Mouse (Mus musculus) gastrocnemius, postnatal 10 days (tissue): Measurements from ENCODE around the gene Pym1. TPM values are rescaled to one million over a fixed set of nuclear protein-coding genes. Genes with fewer than 3 reads are reported as not detected.

Experiments
- DNase-seq: peaks from one replicate; pipeline ENCODE4 v3.0.0; 2021; ENCODE audit warnings: mixed read lengths
- total RNA-seq, 2 experiments: library from RNA; stranded (reverse); gene quantifications; 2 replicates each; pipeline ENCODE4 v1.2.3; 2021

Pym1 gene
- total RNA-seq, 2 experiments from 2014 or later: 13.7 to 14.9 TPM

DNA sequence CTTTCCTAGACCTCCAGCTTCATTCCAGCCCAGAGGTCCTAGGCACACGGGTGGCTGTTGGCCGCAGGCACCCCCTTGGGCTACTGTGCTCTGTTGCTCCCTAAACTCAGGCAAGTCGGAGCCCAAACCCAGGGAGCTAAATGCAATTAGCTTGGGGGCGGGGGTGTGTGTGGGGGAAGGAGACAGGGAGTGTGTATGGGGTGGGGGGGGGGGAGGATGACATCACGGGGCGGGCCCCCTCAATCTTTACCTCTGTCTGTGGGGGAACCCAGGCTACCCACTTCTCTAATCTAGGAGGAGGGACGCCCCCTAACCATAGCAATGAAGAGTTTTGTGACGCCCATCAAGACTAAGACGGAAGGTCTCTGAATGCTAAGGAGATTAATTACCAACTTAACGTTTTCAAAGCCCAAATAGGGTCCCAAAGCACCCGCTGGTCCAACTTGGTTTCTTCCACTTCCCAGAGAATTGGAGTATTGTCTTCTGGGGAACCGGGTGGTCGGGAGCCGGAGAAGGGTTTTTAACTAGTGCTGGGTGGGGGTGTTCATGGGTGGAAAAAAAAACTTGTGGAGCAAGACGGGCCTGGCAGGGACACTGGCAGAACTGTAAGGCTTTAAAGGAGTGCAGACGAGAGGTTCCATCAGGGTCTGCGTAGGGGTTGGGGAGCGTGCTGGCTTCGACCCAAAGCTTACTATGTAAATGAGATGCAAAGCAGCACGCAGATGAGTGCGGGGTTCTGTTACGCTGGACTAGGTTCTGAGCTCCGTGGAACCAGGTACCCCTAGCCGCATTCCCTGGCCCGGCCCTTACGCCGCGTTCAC lies 56.8 kb downstream of the Pym1 start, which contains the start of gene Tmem198b:
Gene Tmem198b, minus strand, starts transcription at position 100 of the 821 bp plus-strand sequence.
- peak; percentile 51 for DNase-seq

GRCm38 (mm10) chr10:128805092-128806000 lies 57.7 kb downstream of the Pym1 start:
- peak; percentile 96 for DNase-seq

- no peak for DNase-seq
These were observed 58.4 kb downstream of the Pym1 start for GRCm38 (mm10) chr10:128806086-128806485.

- no peak for DNase-seq
These were observed 59.3 kb downstream of the Pym1 start for GRCm38 (mm10) chr10:128807018-128807417.

Other genes with a start within 250 kb of the Pym1 start
- 100 to 1,000 TPM in 1 of 2 experiments, 10 to 100 TPM in 1; 68.8 to 101 TPM for gene Myl6b, start 249.2 kb upstream of the Pym1 start, total RNA-seq
- gene Esyt1, start 222.0 kb upstream of the Pym1 start, total RNA-seq: 10 to 100 TPM; 22.5 to 30.4 TPM
- 1 to 10 TPM; 5.2 to 6.3 TPM for gene Zc3h10, start 200.1 kb upstream of the Pym1 start, total RNA-seq
- gene Rpl41, start 198.6 kb upstream of the Pym1 start, total RNA-seq: 1,000 to 10,000 TPM; 1,962 to 2,082 TPM
- gene Pa2g4, start 181.9 kb upstream of the Pym1 start, total RNA-seq: 10 to 100 TPM; 65.8 to 72.9 TPM
- 1 to 10 TPM; 7.7 to 9.0 TPM for gene Erbb3, start 158.2 kb upstream of the Pym1 start, total RNA-seq
- 100 to 1,000 TPM; 637 to 651 TPM for gene Rps26, start 121.1 kb upstream of the Pym1 start, total RNA-seq
- gene Ikzf4, start 101.9 kb upstream of the Pym1 start, total RNA-seq: under 1 TPM; 0.54 to 0.63 TPM
- 10 to 100 TPM in 1 of 2 experiments, 1 to 10 TPM in 1; 9.3 to 11.0 TPM for gene Suox, start 73.8 kb upstream of the Pym1 start, total RNA-seq
- 10 to 100 TPM; 82.7 to 83.2 TPM for gene Rab5b, start 51.6 kb upstream of the Pym1 start, total RNA-seq
- 1 to 10 TPM; 2.1 to 2.4 TPM for gene Pmel, start 43.7 kb upstream of the Pym1 start, total RNA-seq
- 10 to 100 TPM; 14.0 to 18.8 TPM for gene Cdk2, start 42.9 kb upstream of the Pym1 start, total RNA-seq
- 1 to 10 TPM; 7.1 to 8.8 TPM for gene Dgka, start 3.0 kb upstream of the Pym1 start, total RNA-seq
- gene Mmp19, start 43.0 kb downstream of the Pym1 start, total RNA-seq: 1 to 10 TPM; 2.8 to 3.8 TPM
- gene Dnajc14, start 56.2 kb downstream of the Pym1 start, total RNA-seq: 10 to 100 TPM; 28.9 to 34.6 TPM
- gene Tmem198b, start 56.5 kb downstream of the Pym1 start, total RNA-seq: 10 to 100 TPM in 1 of 2 experiments, 1 to 10 TPM in 1; 7.4 to 10.8 TPM
- gene Sarnp, start 69.4 kb downstream of the Pym1 start, total RNA-seq: 10 to 100 TPM; 45.3 to 45.4 TPM
- gene Ormdl2, start 73.8 kb downstream of the Pym1 start, total RNA-seq: 1 to 10 TPM; 7.5 to 8.8 TPM
- gene Gdf11, start 143.8 kb downstream of the Pym1 start, total RNA-seq: 1 to 10 TPM; 8.2 to 9.5 TPM
- gene Cd63, start 153.1 kb downstream of the Pym1 start, total RNA-seq: 100 to 1,000 TPM; 198 to 258 TPM
- 10 to 100 TPM in 1 of 2 experiments, 1 to 10 TPM in 1; 8.2 to 12.5 TPM for gene Rdh5, start 175.0 kb downstream of the Pym1 start, total RNA-seq
- 100 to 1,000 TPM; 201 to 210 TPM for gene Bloc1s1, start 176.1 kb downstream of the Pym1 start, total RNA-seq
- 100 to 1,000 TPM; 125 to 127 TPM for gene Itga7, start 185.9 kb downstream of the Pym1 start, total RNA-seq
- under 1 TPM in 1 of 2 experiments, not detected in 1; 0.19 TPM for gene Mettl7b, start 213.1 kb downstream of the Pym1 start, total RNA-seq
- gene Olfr9, start 241.5 kb downstream of the Pym1 start, total RNA-seq: not detected